In genomic region chr5:85779205-85779604, GRCm38 (mm10) we compare ENCODE assay signal across 19 mouse cellular contexts.
DNase-seq lines count a peak whose midpoint lies in the region; ATAC-seq and TF ChIP-seq lines count a peak whose summit lies in the region.
"Had no signal": no experiment of that assay in that cellular context is flagged by ENCODE, and none has a peak within 500 bp of the region (broad histone marks: within the 10 kb centered on the region; RNA-seq: fewer than 3 reads in every experiment).

No protein-coding gene starts in this region.

- H3K27ac ChIP-seq in forebrain, embryonic 16.5 days (ENCODE audit: low read length): no peak overlapping the region
- no peak overlapping the region for H3K27ac ChIP-seq in forebrain, embryonic 11.5 days (ENCODE audit: low read depth, low read length)
- H3K27ac ChIP-seq in midbrain, embryonic 12.5 days (replicated peaks): no peak overlapping the region
- no peak overlapping the region for H3K27ac ChIP-seq in midbrain, embryonic 13.5 days
- H3K27ac ChIP-seq in hindbrain, postnatal 0 days: no peak overlapping the region
- H3K27ac ChIP-seq in midbrain, postnatal 0 days (ENCODE audit: low read depth, low read length): no peak overlapping the region
- H3K27ac ChIP-seq in embryonic facial prominence, embryonic 10.5 days (replicated peaks): no peak overlapping the region
- H3K27ac ChIP-seq: embryonic facial prominence, embryonic 13.5 days; gastrocnemius, adult 2 months; heart, embryonic 10.5 days had no signal

- no peak overlapping the region for H3K4me2 ChIP-seq in forebrain, embryonic 16.5 days (ENCODE audit: low read length)
- no peak overlapping the region for H3K4me2 ChIP-seq in forebrain, embryonic 11.5 days (ENCODE audit: low read depth, low read length, severe bottlenecking)
- H3K4me2 ChIP-seq in midbrain, embryonic 12.5 days (replicated peaks): no peak overlapping the region
- no peak overlapping the region for H3K4me2 ChIP-seq in midbrain, embryonic 13.5 days (replicated peaks)
- no peak overlapping the region for H3K4me2 ChIP-seq in hindbrain, postnatal 0 days (ENCODE audit: low read depth, low read length)
- no peak overlapping the region for H3K4me2 ChIP-seq in midbrain, postnatal 0 days (ENCODE audit: low read depth, low read length, poor library complexity, severe bottlenecking)
- H3K4me2 ChIP-seq: embryonic facial prominence, embryonic 13.5 days had no signal

- no peaks in the 10 kb centered on the region for H3K36me3 ChIP-seq in forebrain, embryonic 16.5 days (ENCODE audit: control insufficient read depth, insufficient read depth)
- H3K36me3 ChIP-seq in forebrain, embryonic 11.5 days (ENCODE audit: control insufficient read depth, insufficient read depth, low read length): no peaks in the 10 kb centered on the region
- H3K36me3 ChIP-seq in midbrain, embryonic 12.5 days: no peaks in the 10 kb centered on the region
- H3K36me3 ChIP-seq in midbrain, embryonic 13.5 days: no peaks in the 10 kb centered on the region
- H3K36me3 ChIP-seq in hindbrain, postnatal 0 days (ENCODE audit: insufficient read depth, low read length): no peaks in the 10 kb centered on the region
- H3K36me3 ChIP-seq in midbrain, postnatal 0 days (ENCODE audit: insufficient read depth, low read length): no peaks in the 10 kb centered on the region
- no peaks in the 10 kb centered on the region for H3K36me3 ChIP-seq in embryonic facial prominence, embryonic 10.5 days (replicated peaks)
- H3K36me3 ChIP-seq: embryonic facial prominence, embryonic 13.5 days; heart, embryonic 10.5 days had no signal

- H3K27me3 ChIP-seq in forebrain, embryonic 16.5 days (replicated peaks; ENCODE audit: control insufficient read depth, insufficient read depth, low read length): no peaks in the 10 kb centered on the region
- no peaks in the 10 kb centered on the region for H3K27me3 ChIP-seq in forebrain, embryonic 11.5 days (ENCODE audit: control insufficient read depth, insufficient read depth, low read length)
- no peaks in the 10 kb centered on the region for H3K27me3 ChIP-seq in midbrain, embryonic 12.5 days
- no peaks in the 10 kb centered on the region for H3K27me3 ChIP-seq in midbrain, embryonic 13.5 days
- H3K27me3 ChIP-seq in hindbrain, postnatal 0 days (ENCODE audit: insufficient read depth, low read length): no peaks in the 10 kb centered on the region
- no peaks in the 10 kb centered on the region for H3K27me3 ChIP-seq in midbrain, postnatal 0 days (ENCODE audit: insufficient read depth, low read length)
- H3K27me3 ChIP-seq in embryonic facial prominence, embryonic 10.5 days (replicated peaks; ENCODE audit: low read depth, poor library complexity, severe bottlenecking): no peaks in the 10 kb centered on the region
- H3K27me3 ChIP-seq: embryonic facial prominence, embryonic 13.5 days had no signal

- 50% methylated on average over 4 of the region's 4 CpGs for WGBS in forebrain, embryonic 16.5 days
- WGBS in forebrain, embryonic 11.5 days: 55% methylated on average over 4 of the region's 4 CpGs
- WGBS in midbrain, embryonic 12.5 days: 40% methylated on average over 4 of the region's 4 CpGs
- 38% methylated on average over 4 of the region's 4 CpGs for WGBS in midbrain, embryonic 13.5 days
- WGBS in hindbrain, postnatal 0 days: 44% methylated on average over 4 of the region's 4 CpGs
- WGBS in midbrain, postnatal 0 days: 39% methylated on average over 4 of the region's 4 CpGs
- 65% methylated on average over 4 of the region's 4 CpGs for WGBS in embryonic facial prominence, embryonic 10.5 days

- H3K9me3 ChIP-seq in forebrain, embryonic 16.5 days (ENCODE audit: control insufficient read depth, low read length): no peaks in the 10 kb centered on the region
- no peaks in the 10 kb centered on the region for H3K9me3 ChIP-seq in forebrain, embryonic 11.5 days (ENCODE audit: control insufficient read depth, low read length)
- H3K9me3 ChIP-seq in midbrain, embryonic 12.5 days: no peaks in the 10 kb centered on the region
- no peaks in the 10 kb centered on the region for H3K9me3 ChIP-seq in midbrain, embryonic 13.5 days
- H3K9me3 ChIP-seq in hindbrain, postnatal 0 days (ENCODE audit: low read length): no peaks in the 10 kb centered on the region
- no peaks in the 10 kb centered on the region for H3K9me3 ChIP-seq in midbrain, postnatal 0 days (ENCODE audit: low read length)
- no peaks in the 10 kb centered on the region for H3K9me3 ChIP-seq in embryonic facial prominence, embryonic 10.5 days
- H3K9me3 ChIP-seq: embryonic facial prominence, embryonic 13.5 days; heart, embryonic 10.5 days had no signal

- H3K4me3 ChIP-seq in forebrain, embryonic 16.5 days (replicated peaks; ENCODE audit: low read length): no peak overlapping the region
- no peak overlapping the region for H3K4me3 ChIP-seq in forebrain, embryonic 11.5 days (ENCODE audit: low read depth, low read length)
- no peak overlapping the region for H3K4me3 ChIP-seq in midbrain, embryonic 12.5 days
- no peak overlapping the region for H3K4me3 ChIP-seq in midbrain, embryonic 13.5 days (replicated peaks)
- no peak overlapping the region for H3K4me3 ChIP-seq in hindbrain, postnatal 0 days (ENCODE audit: low read length)
- no peak overlapping the region for H3K4me3 ChIP-seq in midbrain, postnatal 0 days (ENCODE audit: low read depth, low read length)
- H3K4me3 ChIP-seq in embryonic facial prominence, embryonic 10.5 days: no peak overlapping the region
- H3K4me3 ChIP-seq: embryonic facial prominence, embryonic 13.5 days; gastrocnemius, adult 2 months; heart, embryonic 10.5 days had no signal

- no peak for DNase-seq in forebrain, embryonic 11.5 days (ENCODE audit: low spot score)
- peak; percentile 35 for DNase-seq in hindbrain, postnatal 0 days (ENCODE audit: low spot score)
- peak; percentile 40 for DNase-seq in midbrain, postnatal 0 days (ENCODE audit: low spot score)
- no peak for DNase-seq in embryonic facial prominence, embryonic 10.5 days (ENCODE audit: low spot score)
- DNase-seq in kidney, postnatal 10 days: no peak
- DNase-seq: adrenal gland, adult 2 months; adrenal gland, postnatal 25 days; cerebellum, adult 8-10 months; cerebellum, postnatal 25 days; gastrocnemius, adult 2 months; heart, adult 18-20 months; heart, postnatal 10 days; heart, postnatal 4 days had no signal

- TF ChIP-seq CTCF in hindbrain, postnatal 0 days (IDR thresholded peaks at IDR 0.05; ENCODE audit: low read depth): no peak
- no peak for TF ChIP-seq CTCF in midbrain, postnatal 0 days (IDR thresholded peaks at IDR 0.05)

- ATAC-seq in forebrain, embryonic 16.5 days: 0 out of 2 replicates have a peak, but pooled peaks have one; percentile 49
- ATAC-seq in forebrain, embryonic 11.5 days (replicated peaks; ENCODE audit: low FRiP score): no peak
- ATAC-seq in midbrain, embryonic 12.5 days (ENCODE audit: low FRiP score, low read depth): peak; percentile 35; the same call in 1 of the 2 replicates
- ATAC-seq in midbrain, embryonic 13.5 days: no peak; the same call in 1 of the 2 replicates
- ATAC-seq in hindbrain, postnatal 0 days: peak; percentile 67; the same call in 1 of the 2 replicates
- ATAC-seq in midbrain, postnatal 0 days (ENCODE audit: low FRiP score): no peak
- ATAC-seq: intestine, embryonic 16.5 days had no signal

- peaks cover 8% of the 10 kb centered on the region for H3K4me1 ChIP-seq in forebrain, embryonic 16.5 days (replicated peaks; ENCODE audit: control insufficient read depth, insufficient read depth, low read length)
- no peaks in the 10 kb centered on the region for H3K4me1 ChIP-seq in forebrain, embryonic 11.5 days (replicated peaks; ENCODE audit: control insufficient read depth, insufficient read depth, low read length)
- H3K4me1 ChIP-seq in midbrain, embryonic 12.5 days: peaks cover 5% of the 10 kb centered on the region; the same call in 1 of the 2 replicates
- H3K4me1 ChIP-seq in midbrain, embryonic 13.5 days (replicated peaks): peaks cover 17% of the 10 kb centered on the region
- H3K4me1 ChIP-seq in hindbrain, postnatal 0 days (ENCODE audit: insufficient read depth, low read length): peaks cover 5% of the 10 kb centered on the region; the same call in 1 of the 2 replicates
- no peaks in the 10 kb centered on the region for H3K4me1 ChIP-seq in midbrain, postnatal 0 days (ENCODE audit: insufficient read depth, low read length)
- H3K4me1 ChIP-seq in embryonic facial prominence, embryonic 10.5 days: no peaks in the 10 kb centered on the region
- H3K4me1 ChIP-seq: embryonic facial prominence, embryonic 13.5 days; heart, embryonic 10.5 days had no signal

- no peak overlapping the region for H3K9ac ChIP-seq in forebrain, embryonic 16.5 days (replicated peaks; ENCODE audit: low read depth, low read length)
- H3K9ac ChIP-seq in forebrain, embryonic 11.5 days (ENCODE audit: low read length): no peak overlapping the region
- H3K9ac ChIP-seq in midbrain, embryonic 12.5 days (replicated peaks): no peak overlapping the region
- H3K9ac ChIP-seq in midbrain, embryonic 13.5 days (replicated peaks): no peak overlapping the region
- no peak overlapping the region for H3K9ac ChIP-seq in hindbrain, postnatal 0 days (replicated peaks; ENCODE audit: low read length)
- no peak overlapping the region for H3K9ac ChIP-seq in midbrain, postnatal 0 days (replicated peaks; ENCODE audit: low read length, poor library complexity, severe bottlenecking)
- H3K9ac ChIP-seq: embryonic facial prominence, embryonic 13.5 days had no signal

Comparison
In these comparisons a context has a peak if more than half of its experiments do, and no peak if none do; other contexts are left out.
1. ATAC-seq: peak in forebrain, embryonic 16.5 days (single experiment), midbrain, embryonic 12.5 days (single experiment) and hindbrain, postnatal 0 days (single experiment); none in forebrain, embryonic 11.5 days (single experiment), midbrain, embryonic 13.5 days (single experiment) and midbrain, postnatal 0 days (single experiment).
2. DNase-seq: peak in hindbrain, postnatal 0 days (single experiment) and midbrain, postnatal 0 days (single experiment); none in forebrain, embryonic 11.5 days (single experiment), embryonic facial prominence, embryonic 10.5 days (single experiment) and kidney, postnatal 10 days (single experiment).